Mouse (Mus musculus) heart, embryonic 15.5 days (tissue): ENCODE results near the gene Tomm20l. TPM values are rescaled to one million over a fixed set of nuclear protein-coding genes. Genes with fewer than 3 reads are reported as not detected.

Experiments
- ATAC-seq: fragments of 200-750 bp; cut with Nextera tagmentation; replicated peaks from 2 replicates; pipeline ENCODE4 v1.8.0; 2017; ENCODE audit warnings: low read depth, moderate TSS enrichment; ENCODE audit not compliant: insufficient number of reproducible peaks, insufficient read depth, low FRiP score
- H3K27ac ChIP-seq: fragments of 300-500 bp; sonication (generic); 2 replicates; pipeline ENCODE4 v1.5.1; 2015; ENCODE audit warnings: mild to moderate bottlenecking, inconsistent platforms
- H3K27me3 ChIP-seq: fragments of 300-500 bp; sonication (generic); 2 replicates; pipeline ENCODE4 v1.6.1; 2015; ENCODE audit warnings: inconsistent platforms
- H3K36me3 ChIP-seq: fragments of 300-500 bp; sonication (generic); 2 replicates; pipeline ENCODE4 v1.6.1; 2015; ENCODE audit warnings: mild to moderate bottlenecking, inconsistent platforms
- H3K4me1 ChIP-seq: fragments of 300-500 bp; sonication (generic); replicated peaks from 2 replicates; pipeline ENCODE4 v1.6.1; 2015; ENCODE audit warnings: inconsistent platforms
- H3K4me2 ChIP-seq: fragments of 300-500 bp; sonication (generic); 2 replicates; pipeline ENCODE4 v1.6.1; 2015; ENCODE audit warnings: inconsistent platforms, mild to moderate bottlenecking, moderate library complexity
- H3K4me3 ChIP-seq: fragments of 300-500 bp; sonication (generic); 2 replicates; pipeline ENCODE4 v1.5.1; 2015; ENCODE audit warnings: mild to moderate bottlenecking, inconsistent platforms
- H3K9ac ChIP-seq: fragments of 300-500 bp; sonication (generic); 2 replicates; pipeline ENCODE4 v1.6.1; 2015; ENCODE audit warnings: mild to moderate bottlenecking, inconsistent platforms
- H3K9me3 ChIP-seq: fragments of 300-500 bp; sonication (generic); replicated peaks from 2 replicates; pipeline ENCODE4 v1.6.1; 2016; ENCODE audit warnings: inconsistent platforms
- WGBS: fragments of 180-500 bp; shearing (Covaris S2); methylation state at CpG from one replicate; pipeline ENCODE4 v1.1.7; 2015; ENCODE audit warnings: mixed read lengths; 5-methylcytosine and 5-hydroxymethylcytosine counted together
- polyA plus RNA-seq: library from polyadenylated mRNA; unstranded; fragments of >200 nt; fragmentation: Nextera tagmentation; extraction: Ambion mirVana; gene quantifications from 2 replicates; pipeline ENCODE4 v1.2.1, GENCODE M21; 2015

Tomm20l gene
- polyA plus RNA-seq, 1 experiment from 2014 or later, result 0.25 TPM

GRCm38 (mm10) chr12:71135581-71135980, 24.4 kb downstream of the Tomm20l start:
- Histone ChIP-seq H3K9me3 (no peaks in the 10 kb centered on the region), H3K27me3 (no peaks in the 10 kb centered on the region), H3K4me2 (peak overlapping the region; percentile 93), H3K27ac (no peak overlapping the region), H3K9ac (peak overlapping the region; percentile 94), H3K4me3 (peak overlapping the region; percentile 98), H3K36me3 (peaks cover 30% of the 10 kb centered on the region), H3K4me1 (peaks cover 25% of the 10 kb centered on the region)
- no peak for ATAC-seq
- 23% methylated on average over 5 of the region's 5 CpGs for WGBS

DNA sequence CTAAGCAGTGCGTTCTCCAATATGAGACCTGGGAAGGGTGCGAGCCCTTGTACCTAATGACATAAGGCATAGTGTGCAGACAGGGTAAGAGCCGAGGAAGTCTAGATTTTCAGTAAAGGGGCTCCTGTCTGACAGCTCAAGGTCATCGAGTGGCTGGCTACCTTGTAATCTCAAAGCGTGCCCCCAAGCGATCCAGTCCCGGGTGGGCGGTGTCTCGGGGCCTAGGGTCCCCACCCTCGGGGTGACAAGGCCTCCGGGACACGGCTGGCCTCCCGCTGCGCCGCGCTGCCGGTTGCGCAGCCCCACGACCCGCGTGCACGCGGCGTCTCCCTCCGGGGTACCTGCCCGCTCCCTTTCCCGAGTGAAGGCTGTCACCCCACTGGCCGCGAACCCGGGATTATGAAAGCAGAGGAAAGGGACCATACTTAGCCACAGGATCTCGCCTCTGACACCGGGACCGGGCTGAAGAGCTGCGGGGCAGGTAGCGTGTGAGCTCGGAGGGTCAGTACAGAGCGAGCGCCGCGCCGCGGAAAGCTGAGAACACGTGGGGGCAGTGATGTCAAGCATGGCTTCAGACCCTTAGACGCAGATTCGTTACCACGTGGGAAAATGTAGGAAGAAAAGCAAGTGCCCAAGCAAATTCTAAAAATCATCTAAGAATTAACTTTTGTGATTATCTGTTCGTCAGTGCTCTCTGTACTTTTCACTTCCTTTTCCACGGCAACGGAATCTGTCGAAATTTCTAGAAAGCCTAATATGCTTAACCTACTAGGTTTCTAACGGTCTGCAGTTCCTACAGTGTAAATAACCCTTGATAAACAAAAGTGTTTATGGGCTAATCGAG, 25.1 kb downstream of the Tomm20l start, which contains the start of the genes Timm9 and 2700049A03Rik:
Timm9 (minus strand) TSS at position 555 of the 844 bp plus-strand sequence.
2700049A03Rik (plus strand) TSS at position 719 of the 844 bp plus-strand sequence.
- Histone ChIP-seq H3K36me3 (peaks cover 33% of the 10 kb centered on the region), H3K4me3 (peak within 1 kb of the TSS; percentile 98), H3K4me2 (peak within 1 kb of the TSS; percentile 93), H3K4me1 (peaks cover 25% of the 10 kb centered on the region), H3K9me3 (no peaks in the 10 kb centered on the region), H3K27me3 (no peaks in the 10 kb centered on the region), H3K27ac (peak within 1 kb of the TSS; percentile 88), H3K9ac (peak within 1 kb of the TSS; percentile 94)
- under 1% methylated on average over 52 of the region's 52 CpGs for WGBS
- ATAC-seq, result peak; percentile 88

DNA sequence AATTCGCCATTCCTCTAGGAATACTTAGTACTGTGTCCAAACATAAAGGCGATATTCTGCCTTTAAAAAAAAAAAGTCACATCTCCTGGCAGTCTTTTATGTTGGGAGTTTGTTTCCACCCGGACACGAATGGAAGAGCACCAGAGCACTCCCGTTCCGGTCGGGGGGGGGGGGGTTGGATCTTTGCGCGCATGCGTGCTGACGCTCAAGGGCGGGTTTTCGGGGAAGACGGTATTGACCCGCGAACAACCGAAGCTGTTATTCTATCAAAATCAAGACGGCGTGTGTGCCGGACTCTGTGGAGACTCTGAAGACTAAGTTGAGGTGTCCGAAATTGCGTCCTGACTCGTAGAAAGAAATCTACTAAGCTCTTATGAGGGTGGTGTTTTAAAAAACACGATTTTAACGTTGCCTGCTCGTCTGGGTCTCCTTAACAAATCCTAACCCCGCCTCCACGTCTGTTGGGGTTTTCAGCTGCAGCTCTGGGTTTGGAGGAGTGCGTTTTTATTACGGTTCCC, 25.8 kb downstream of the Tomm20l start:
- H3K9ac ChIP-seq, result peak overlapping the region; percentile 94

DNA sequence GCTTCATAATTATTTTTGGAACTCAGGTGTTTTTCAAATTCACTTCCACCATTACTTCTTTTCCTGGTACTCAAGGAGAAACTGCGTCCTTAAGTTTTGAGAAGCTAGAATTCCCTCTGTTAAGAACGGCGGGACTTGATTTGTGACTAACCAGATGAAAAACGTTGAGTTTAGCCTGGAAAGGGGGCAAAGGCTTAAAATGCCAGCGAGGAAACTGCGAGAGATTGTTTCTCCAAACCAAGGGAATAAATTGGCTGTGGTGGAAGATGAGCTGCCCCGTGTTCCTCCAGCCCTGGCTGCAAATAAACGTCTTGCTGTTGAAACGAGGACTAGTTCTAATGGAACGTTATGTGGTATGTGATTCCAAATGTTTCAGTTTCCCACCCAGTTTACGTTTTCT, 26.5 kb downstream of the Tomm20l start:
- Histone ChIP-seq H3K4me3 (peak overlapping the region; percentile 98), H3K9me3 (no peaks in the 10 kb centered on the region), H3K36me3 (peaks cover 35% of the 10 kb centered on the region), H3K27ac (peak overlapping the region; percentile 27; the same call in 1 of the 2 replicates), H3K4me2 (peak overlapping the region; percentile 93), H3K27me3 (no peaks in the 10 kb centered on the region), H3K4me1 (peaks cover 25% of the 10 kb centered on the region), H3K9ac (peak overlapping the region; percentile 94)
- ATAC-seq, result no peak
- 2% methylated on average over 11 of the region's 11 CpGs for WGBS

More for the DNA sequence above, 25.8 kb downstream of the Tomm20l start:
- Histone ChIP-seq H3K9me3 (no peaks in the 10 kb centered on the region), H3K36me3 (peaks cover 35% of the 10 kb centered on the region), H3K27ac (peak overlapping the region; percentile 88), H3K4me3 (peak overlapping the region; percentile 98), H3K4me2 (peak overlapping the region; percentile 93), H3K4me1 (peaks cover 25% of the 10 kb centered on the region), H3K27me3 (no peaks in the 10 kb centered on the region)
- peak; percentile 71 for ATAC-seq
- WGBS, result under 1% methylated on average over 30 of the region's 30 CpGs

DNA sequence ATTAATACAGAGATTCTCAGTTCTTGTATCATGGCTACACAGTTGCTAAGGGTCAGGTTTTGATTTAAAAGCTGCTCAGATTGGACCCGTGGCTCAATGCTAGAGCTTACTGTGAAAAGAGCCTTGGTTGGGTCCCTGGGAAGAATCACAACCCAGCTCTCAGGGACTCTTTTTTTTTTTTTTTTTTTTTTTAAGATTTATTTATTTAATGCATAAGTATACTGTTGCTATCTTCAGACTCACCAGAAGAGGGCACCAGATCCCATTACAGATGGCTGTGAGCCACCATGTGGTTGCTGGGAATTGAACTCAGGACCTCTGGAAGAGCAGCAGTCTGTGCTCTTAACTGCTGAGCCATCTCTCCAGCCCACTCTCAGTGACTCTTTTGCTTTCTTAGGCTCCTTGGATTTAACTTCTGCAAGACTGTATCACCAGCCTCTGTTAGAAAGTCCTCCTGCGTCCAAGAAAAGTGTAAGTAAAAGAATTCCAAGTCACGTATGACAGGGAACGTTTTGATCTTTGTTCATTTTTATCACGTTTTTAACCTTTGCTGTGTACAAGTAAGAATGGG, 28.1 kb downstream of the Tomm20l start:
- 77% methylated on average over 5 of the region's 5 CpGs for WGBS
- Histone ChIP-seq H3K27ac (no peak overlapping the region), H3K9ac (no peak overlapping the region), H3K27me3 (no peaks in the 10 kb centered on the region), H3K4me1 (peaks cover 25% of the 10 kb centered on the region), H3K36me3 (peaks cover 37% of the 10 kb centered on the region), H3K4me2 (no peak overlapping the region), H3K4me3 (no peak overlapping the region), H3K9me3 (no peaks in the 10 kb centered on the region)
- no peak for ATAC-seq

- Histone ChIP-seq H3K9me3 (no peaks in the 10 kb centered on the region), H3K4me2 (no peak overlapping the region), H3K36me3 (peaks cover 44% of the 10 kb centered on the region), H3K4me3 (no peak overlapping the region), H3K4me1 (peaks cover 15% of the 10 kb centered on the region), H3K27ac (no peak overlapping the region), H3K9ac (no peak overlapping the region), H3K27me3 (no peaks in the 10 kb centered on the region)
- no peak for ATAC-seq
Observed at GRCm38 (mm10) chr12:71141189-71141588, 30.0 kb downstream of the Tomm20l start.

- Histone ChIP-seq H3K9ac (no peak overlapping the region), H3K4me1 (no peaks in the 10 kb centered on the region), H3K9me3 (no peaks in the 10 kb centered on the region), H3K4me2 (no peak overlapping the region), H3K36me3 (peaks cover 56% of the 10 kb centered on the region), H3K4me3 (no peak overlapping the region), H3K27ac (no peak overlapping the region), H3K27me3 (no peaks in the 10 kb centered on the region)
- ATAC-seq, result no peak
- 71% methylated on average over 3 of the region's 3 CpGs for WGBS
Observed at GRCm38 (mm10) chr12:71147641-71148040, 36.4 kb downstream of the Tomm20l start.

GRCm38 (mm10) chr12:71148801-71149200, 37.6 kb downstream of the Tomm20l start:
- H3K27ac ChIP-seq, result no peak overlapping the region
- H3K4me1 ChIP-seq, result no peaks in the 10 kb centered on the region
- no peak for ATAC-seq
- no peaks in the 10 kb centered on the region for H3K27me3 ChIP-seq
- WGBS, result 89% methylated on average over 9 of the region's 9 CpGs
- H3K36me3 ChIP-seq, result peaks cover 58% of the 10 kb centered on the region
- H3K4me2 ChIP-seq, result no peak overlapping the region
- H3K4me3 ChIP-seq, result no peak overlapping the region
- H3K9me3 ChIP-seq, result no peaks in the 10 kb centered on the region
- no peak overlapping the region for H3K9ac ChIP-seq

- no peak overlapping the region for H3K27ac ChIP-seq
- 82% methylated on average over 6 of the region's 6 CpGs for WGBS
- H3K27me3 ChIP-seq, result no peaks in the 10 kb centered on the region
- ATAC-seq, result no peak
- H3K9me3 ChIP-seq, result no peaks in the 10 kb centered on the region
- no peak overlapping the region for H3K4me2 ChIP-seq
- H3K4me3 ChIP-seq, result no peak overlapping the region
- H3K9ac ChIP-seq, result no peak overlapping the region
- peaks cover 54% of the 10 kb centered on the region for H3K36me3 ChIP-seq
- no peaks in the 10 kb centered on the region for H3K4me1 ChIP-seq
Observed at GRCm38 (mm10) chr12:71149456-71149855, 38.2 kb downstream of the Tomm20l start.

- Histone ChIP-seq H3K4me1 (no peaks in the 10 kb centered on the region), H3K27me3 (no peaks in the 10 kb centered on the region), H3K9ac (no peak overlapping the region), H3K4me2 (no peak overlapping the region), H3K4me3 (no peak overlapping the region), H3K27ac (no peak overlapping the region), H3K9me3 (no peaks in the 10 kb centered on the region), H3K36me3 (peaks cover 59% of the 10 kb centered on the region)
- no peak for ATAC-seq
- WGBS, result 84% methylated on average over 8 of the region's 8 CpGs
Observed at GRCm38 (mm10) chr12:71150167-71150566, 38.9 kb downstream of the Tomm20l start.

DNA sequence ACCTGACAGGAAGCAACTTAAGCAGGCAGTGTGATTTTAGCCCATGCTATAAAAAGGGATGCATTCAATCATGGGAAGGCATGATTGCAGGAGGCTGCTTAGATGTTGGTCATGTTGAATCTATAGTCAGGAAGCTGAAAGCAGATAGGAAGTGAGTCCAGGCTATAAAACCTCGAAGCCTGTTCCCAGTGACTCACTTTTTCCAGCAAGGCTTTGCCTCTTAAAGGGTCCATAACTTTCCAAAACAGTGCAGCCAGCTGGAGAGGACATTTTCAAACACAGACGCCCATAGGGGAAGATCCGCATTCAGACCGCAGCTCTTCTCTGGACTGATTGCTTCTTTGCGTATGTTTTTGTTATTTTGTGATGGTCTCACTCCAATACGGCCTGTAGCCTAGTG, 43.8 kb downstream of the Tomm20l start:
- Histone ChIP-seq H3K4me2 (no peak overlapping the region), H3K4me3 (no peak overlapping the region), H3K9me3 (no peaks in the 10 kb centered on the region), H3K27ac (no peak overlapping the region), H3K9ac (no peak overlapping the region), H3K36me3 (peaks cover 65% of the 10 kb centered on the region), H3K27me3 (no peaks in the 10 kb centered on the region), H3K4me1 (no peaks in the 10 kb centered on the region)
- WGBS, result 85% methylated on average over 6 of the region's 6 CpGs
- no peak for ATAC-seq
